Mouse (Mus musculus) embryo, embryonic 11 days (tissue): Measurements from ENCODE around the gene Spag7.

Experiments used
- DNase-seq: peaks from one replicate; pipeline ENCODE4 v3.0.0-alpha.2; 2015

The Spag7 gene

GRCm38 (mm10) chr11:70655571-70656455, 13.4 kb downstream of the Spag7 start:
- DNase-seq = peak; percentile 81

- peak; percentile 94 for DNase-seq
These were observed 14.2 kb downstream of the Spag7 start for GRCm38 (mm10) chr11:70654923-70655570.

- peak; percentile 92 for DNase-seq
These were observed 14.9 kb downstream of the Spag7 start, which contains the start of gene Pfn1 for GRCm38 (mm10) chr11:70654198-70654922. Gene Pfn1 (minus strand): TSS chr11:70654644.

GRCm38 (mm10) chr11:70653345-70654197, 15.6 kb downstream of the Spag7 start:
- peak; percentile 85 for DNase-seq

- no peak for DNase-seq
These were observed 16.3 kb downstream of the Spag7 start for GRCm38 (mm10) chr11:70652884-70653344.

- DNase-seq = peak; percentile 62
These were observed 17.0 kb downstream of the Spag7 start for GRCm38 (mm10) chr11:70652029-70652883.

- no peak for DNase-seq
These were observed 17.8 kb downstream of the Spag7 start for GRCm38 (mm10) chr11:70651391-70651790.

GRCm38 (mm10) chr11:70650322-70651175, 18.7 kb downstream of the Spag7 start:
- no peak for DNase-seq

GRCm38 (mm10) chr11:70649185-70649734, 20.0 kb downstream of the Spag7 start:
- DNase-seq = no peak

GRCm38 (mm10) chr11:70648512-70648911, 20.7 kb downstream of the Spag7 start:
- no peak for DNase-seq

GRCm38 (mm10) chr11:70647716-70648420, 21.3 kb downstream of the Spag7 start:
- peak; percentile 25 for DNase-seq

- peak; percentile 100 for DNase-seq
These were observed 22.2 kb downstream of the Spag7 start, which contains the start of the genes Rnf167 and Slc25a11 for GRCm38 (mm10) chr11:70646691-70647650. Gene Rnf167 (plus strand): TSS chr11:70647235. Gene Slc25a11 (minus strand): TSS chr11:70647479.

GRCm38 (mm10) chr11:70646259-70646555, 23.0 kb downstream of the Spag7 start:
- DNase-seq = no peak

- no peak for DNase-seq
These were observed 23.6 kb downstream of the Spag7 start for GRCm38 (mm10) chr11:70645461-70646258.

GRCm38 (mm10) chr11:70644564-70645103, 24.6 kb downstream of the Spag7 start:
- DNase-seq = no peak

GRCm38 (mm10) chr11:70643051-70643450, 26.2 kb downstream of the Spag7 start:
- no peak for DNase-seq

GRCm38 (mm10) chr11:70641241-70641640, 28.0 kb downstream of the Spag7 start:
- no peak for DNase-seq
